Mouse (Mus musculus) adrenal gland, postnatal 14 days (tissue): ENCODE data around the gene Vmn1r193. TPM values are rescaled to one million over a fixed set of nuclear protein-coding genes. Genes with fewer than 3 reads are reported as not detected.
"Not testable (repeated sequence)": the region's sequence is repeated elsewhere in the genome, so short reads cannot be mapped to it uniquely, and the experiment has no call there.

Source experiments
- DNase-seq: peaks from one replicate; pipeline ENCODE4 v3.0.0; 2021; ENCODE audit warnings: mixed read lengths
- long read RNA-seq, 2 experiments: library from polyadenylated mRNA; stranded (forward); transcript quantifications; one replicate each; pipeline ENCODE4 v2.0.0; 2021
- microRNA-seq, 2 experiments: library from miRNA; unstranded; fragments of <30 nt; microRNA quantifications; one replicate each; pipeline ENCODE4 v1.2.0; 2021
- total RNA-seq: library from RNA; stranded (reverse); gene quantifications from 2 replicates; pipeline ENCODE4 v1.2.3, GENCODE M21; 2021

Vmn1r193 gene
- total RNA-seq = not detected in 2 replicates
- long read RNA-seq, experiment 1 = 0 reads
- long read RNA-seq, experiment 2 = 0 reads

DNA sequence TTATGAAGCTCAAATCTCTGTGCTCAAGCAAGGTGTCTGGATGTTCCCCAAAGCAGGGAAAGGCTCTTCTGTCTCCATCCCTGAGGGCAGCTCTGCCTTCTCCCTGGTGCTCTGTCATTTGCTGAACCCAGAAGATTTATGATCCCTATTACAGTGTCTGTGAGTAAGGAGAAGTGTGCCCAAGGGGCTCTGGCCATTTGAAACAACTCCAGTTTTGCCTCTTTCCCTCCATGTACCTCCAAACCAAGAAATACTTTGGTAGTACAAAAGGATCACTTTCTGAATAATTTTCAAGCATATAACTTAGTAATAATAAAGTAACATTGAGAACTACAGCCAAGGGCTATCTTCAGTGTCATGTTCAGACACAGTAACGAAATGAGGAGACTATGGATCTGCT, at the start of gene Vmn1r193:
Vmn1r193 (minus strand) TSS at position 101 of the 400 bp plus-strand sequence.
- not testable (repeated sequence) for DNase-seq

- DNase-seq = no peak
Measured at GRCm38 (mm10) chr13:22271721-22272120, 48.8 kb upstream of the Vmn1r193 start.

DNA sequence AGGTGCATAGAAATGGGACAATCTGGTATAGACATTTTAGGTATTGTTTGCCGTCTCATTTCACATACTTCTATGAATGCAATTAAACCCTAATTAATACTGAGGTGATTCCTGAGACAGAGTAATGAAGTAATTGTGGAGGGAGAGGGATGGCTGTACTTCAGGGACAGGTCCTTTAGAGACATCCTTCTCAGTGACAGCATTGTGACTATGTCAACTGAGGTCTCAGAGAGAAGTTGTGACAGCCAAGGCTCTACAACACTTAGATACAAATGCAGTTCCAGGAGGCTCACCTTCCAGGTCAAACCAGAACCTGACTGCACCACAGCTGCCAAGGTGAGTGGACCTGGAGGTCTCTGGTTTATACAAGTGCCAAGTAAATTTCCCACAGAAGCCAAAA, 47.3 kb upstream of the Vmn1r193 start, which contains the start of gene Vmn1r195:
Vmn1r195 (plus strand) TSS at position 301 of the 400 bp plus-strand sequence.
- DNase-seq = not testable (repeated sequence)

DNA sequence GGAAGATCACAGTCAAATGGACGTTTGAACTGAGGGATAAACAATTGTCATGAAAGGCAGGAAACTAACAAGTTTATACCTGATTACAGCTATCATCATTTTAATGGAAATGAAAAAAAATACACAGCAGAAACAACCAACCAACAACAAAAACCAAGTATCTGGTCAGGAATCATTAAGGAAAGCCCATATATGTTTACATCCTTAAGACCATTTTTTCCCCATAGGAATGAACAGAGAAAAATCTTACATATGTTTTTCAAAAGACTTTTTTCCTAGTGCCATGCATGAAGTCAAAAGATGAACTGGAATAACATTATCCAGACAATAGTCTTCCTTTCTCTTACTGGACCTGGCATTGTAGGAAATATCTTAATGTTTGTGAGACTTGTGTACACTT, 21.0 kb upstream of the Vmn1r193 start, which contains the start of gene Vmn1r194:
Vmn1r194 (plus strand) TSS at position 301 of the 400 bp plus-strand sequence.
- DNase-seq = no peak

GRCm38 (mm10) chr13:22192756-22193155, 30.2 kb downstream of the Vmn1r193 start:
- not testable (repeated sequence) for DNase-seq

DNA sequence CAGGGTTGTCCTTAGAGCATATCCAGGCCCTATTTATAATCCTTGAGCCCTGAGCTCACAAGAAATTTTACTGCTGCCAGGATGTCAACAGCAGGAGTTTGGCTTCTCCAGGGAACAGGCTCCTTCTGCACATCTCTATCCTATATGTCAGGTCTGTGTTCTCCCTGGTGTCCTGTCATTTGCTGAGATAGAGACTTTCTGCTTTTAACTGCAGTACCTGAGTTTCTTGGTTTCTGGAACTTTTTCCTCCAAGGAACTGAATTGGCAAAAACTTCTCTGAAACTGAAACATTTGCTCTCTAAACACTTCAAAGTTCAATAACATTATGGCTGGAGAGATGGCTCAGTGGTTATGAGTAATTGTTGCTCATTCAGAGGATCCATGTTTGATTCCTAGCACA, 31.9 kb downstream of the Vmn1r193 start, which contains the start of gene Vmn1r192:
Vmn1r192 (minus strand) TSS at position 101 of the 400 bp plus-strand sequence.
- no peak for DNase-seq

- no peak for DNase-seq
Measured at GRCm38 (mm10) chr13:22190385-22190784, 32.6 kb downstream of the Vmn1r193 start.

DNA sequence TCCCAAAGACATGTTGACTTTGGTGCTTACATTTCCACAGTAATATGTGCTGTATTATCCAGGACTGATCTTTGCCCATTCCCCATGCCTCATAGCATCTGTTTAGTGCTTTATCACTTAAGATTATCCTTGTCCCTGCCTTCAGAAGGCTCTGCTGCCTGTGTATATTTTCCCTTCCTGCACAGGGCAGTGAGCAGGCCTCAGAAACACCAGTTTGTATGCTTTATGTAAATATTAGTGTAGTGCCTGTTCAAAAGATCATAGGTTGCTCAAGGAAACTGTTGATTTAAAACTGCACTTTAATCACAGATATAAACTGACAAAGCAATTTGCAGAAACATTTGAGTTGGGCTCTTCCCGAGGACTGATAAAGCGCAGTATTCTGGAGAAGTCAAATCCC, 33.6 kb downstream of the Vmn1r193 start:
- DNase-seq = no peak

DNA sequence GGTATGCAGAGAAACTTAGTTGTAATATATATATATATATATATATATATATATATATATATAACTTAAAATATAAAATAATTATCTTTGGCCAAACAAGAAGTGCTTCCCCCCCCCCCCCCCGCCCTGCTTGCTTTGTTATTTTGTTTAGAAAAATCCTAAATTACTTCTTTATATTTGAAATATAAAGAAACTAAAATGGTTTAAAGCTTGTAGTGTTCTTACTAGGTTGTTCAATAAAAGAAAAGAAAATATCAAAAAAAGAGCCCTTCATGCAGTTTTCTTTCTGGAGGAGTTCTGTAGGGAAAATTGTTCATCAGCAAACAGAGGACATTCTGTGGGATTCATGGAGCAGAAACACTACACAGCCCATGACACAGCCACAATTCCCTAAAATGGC, 39.1 kb downstream of the Vmn1r193 start, which contains the start of gene Vmn1r191:
Vmn1r191 (minus strand) TSS at position 101 of the 400 bp plus-strand sequence.
- no peak for DNase-seq

DNA sequence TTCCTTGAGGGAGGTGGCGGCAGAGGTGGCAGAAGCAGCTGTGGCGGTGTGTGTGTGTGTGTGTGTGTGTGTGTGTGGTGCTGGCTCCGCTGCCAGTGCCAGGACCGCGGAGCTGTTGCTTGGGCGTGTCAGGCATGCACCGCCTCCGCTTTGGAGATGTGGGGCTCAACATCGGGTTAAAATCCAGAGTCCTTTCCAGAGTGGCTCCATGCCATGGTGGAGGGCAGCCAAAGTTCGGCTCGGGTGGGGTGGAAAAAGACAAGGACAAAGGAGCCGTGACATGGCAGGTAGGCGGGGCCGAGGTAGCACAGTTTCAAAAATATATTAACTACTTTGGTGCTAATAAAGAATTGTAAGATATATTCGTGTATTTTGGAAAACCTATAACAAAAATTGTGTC, 54.5 kb downstream of the Vmn1r193 start:
- no peak for DNase-seq

Small RNA genes within 50 kb of the gene (microRNA-seq; reads per million reads assigned to microRNA genes)
- gene Gm23282 (0 reads per million in 2 experiments), gene Gm25084 (0 reads per million in 2 experiments)

Other genes starting within 250 kb of the Vmn1r193 start
- gene Pom121l2, start 242.0 kb downstream of the Vmn1r193 start, total RNA-seq = not detected in 2 replicates
- 0.74 TPM in 1 of 2 replicates, not detected in the other for gene Prss16, start 213.4 kb downstream of the Vmn1r193 start, total RNA-seq
- 203 and 342 TPM in 2 replicates for gene Hist1h2ah, start 187.6 kb downstream of the Vmn1r193 start, total RNA-seq
- 207 and 301 TPM in 2 replicates for gene Hist1h2bk, start 187.3 kb downstream of the Vmn1r193 start, total RNA-seq
- gene Hist1h4i, start 181.8 kb downstream of the Vmn1r193 start, total RNA-seq = 104 and 144 TPM in 2 replicates
- gene Hist1h2ag, start 180.2 kb downstream of the Vmn1r193 start, total RNA-seq = 114 and 174 TPM in 2 replicates
- gene Hist1h2bj, start 179.9 kb downstream of the Vmn1r193 start, total RNA-seq = 118 and 165 TPM in 2 replicates
- not detected in 2 replicates for gene Vmn1r188, start 138.7 kb downstream of the Vmn1r193 start, total RNA-seq
- not detected in 2 replicates for gene Vmn1r189, start 117.3 kb downstream of the Vmn1r193 start, total RNA-seq
- not detected in 2 replicates for gene Vmn1r191, start 39.2 kb downstream of the Vmn1r193 start, total RNA-seq
- not detected in 2 replicates for gene Vmn1r192, start 32.0 kb downstream of the Vmn1r193 start, total RNA-seq
- gene Vmn1r194, start 21.1 kb upstream of the Vmn1r193 start, total RNA-seq = not detected in 2 replicates
- not detected in 2 replicates for gene Vmn1r195, start 47.4 kb upstream of the Vmn1r193 start, total RNA-seq
- not detected in 2 replicates for gene Vmn1r196, start 66.8 kb upstream of the Vmn1r193 start, total RNA-seq
- not detected in 2 replicates for gene Vmn1r197, start 101.4 kb upstream of the Vmn1r193 start, total RNA-seq
- not detected in 2 replicates for gene Vmn1r198, start 127.2 kb upstream of the Vmn1r193 start, total RNA-seq
- gene Vmn1r199, start 156.7 kb upstream of the Vmn1r193 start, total RNA-seq = not detected in 2 replicates
- not detected in 2 replicates for gene Vmn1r200, start 167.2 kb upstream of the Vmn1r193 start, total RNA-seq
- not detected in 2 replicates for gene Vmn1r201, start 248.8 kb upstream of the Vmn1r193 start, total RNA-seq